Mouse (Mus musculus) spleen, adult 12 weeks (tissue): ENCODE data around the gene Galk1.

Source experiments
- DNase-seq: peaks from one replicate; pipeline ENCODE4 v3.0.0; 2022; ENCODE audit warnings: low spot score

Galk1 gene

DNA sequence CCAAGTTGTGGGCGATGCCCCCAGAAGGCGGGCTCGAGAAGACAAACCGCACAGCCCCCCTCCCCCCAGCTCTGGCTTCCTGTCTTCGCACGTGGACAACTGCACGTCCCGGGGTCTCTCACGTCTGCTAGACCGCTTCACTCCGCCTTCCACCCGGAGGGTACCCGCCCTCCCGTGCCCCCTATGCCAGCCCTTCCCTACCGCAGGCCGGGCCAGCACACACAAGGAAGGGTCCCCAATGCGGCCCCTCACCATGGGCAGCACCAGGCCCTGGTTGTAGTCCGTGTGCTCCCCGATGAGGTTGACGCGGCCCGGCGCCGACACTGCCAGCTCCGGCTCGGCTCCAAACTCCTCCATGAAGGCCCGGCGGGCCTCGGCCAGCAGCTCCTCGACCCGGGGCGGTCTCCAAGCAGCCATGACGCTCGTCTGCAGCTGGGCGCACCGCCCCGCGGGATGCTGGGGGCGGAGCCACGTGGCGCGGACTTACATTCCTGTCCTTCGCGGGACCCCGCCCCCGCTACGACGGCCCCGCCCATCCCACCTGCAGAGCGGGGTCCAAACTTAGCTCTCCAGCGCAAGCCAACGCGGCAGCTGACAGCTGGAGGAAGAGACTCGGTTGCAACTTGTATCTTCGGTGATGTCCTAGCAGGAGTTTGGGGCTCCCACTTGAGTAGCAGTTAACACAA, at the start of gene Galk1:
Gene Galk1 (minus strand): TSS at position 458 of the 686 bp plus-strand sequence.
- DNase-seq, result peak; percentile 65

DNA sequence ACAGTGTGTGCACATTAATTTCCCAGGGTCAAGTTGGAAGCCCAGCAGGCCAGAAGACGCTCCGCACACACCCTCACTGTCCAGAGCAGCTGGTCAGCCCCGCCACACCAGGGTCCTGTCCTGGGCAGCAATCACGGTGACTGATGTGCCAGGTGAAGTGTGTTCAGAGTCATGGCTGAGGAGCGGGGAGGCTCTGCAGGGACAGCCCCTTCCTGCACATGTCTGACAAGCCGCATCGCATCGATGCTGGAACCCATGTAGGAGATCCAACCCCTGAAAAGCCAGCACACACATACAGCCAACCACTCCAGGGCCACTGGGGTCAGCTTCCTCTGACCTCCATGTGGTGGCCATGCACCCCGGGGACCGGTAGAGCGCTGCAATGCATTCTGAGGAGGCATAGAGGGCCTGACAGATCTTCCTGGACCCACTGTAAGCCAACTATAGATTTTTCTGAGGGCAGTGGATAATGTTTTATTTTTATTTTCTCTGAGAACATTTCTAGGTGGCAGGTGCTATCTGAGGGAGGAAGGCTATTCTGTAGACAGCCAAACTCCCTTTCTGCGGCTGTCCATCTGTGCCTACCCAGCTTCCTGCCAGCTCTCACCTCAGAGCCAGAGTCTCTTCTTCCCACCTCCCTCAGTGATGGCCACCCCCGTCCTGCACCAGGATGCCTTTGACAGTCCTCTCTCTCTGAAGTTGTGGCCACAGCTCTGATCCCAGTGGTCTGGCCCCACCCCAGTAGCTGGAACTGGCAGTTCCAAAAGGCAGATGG, 49.3 kb upstream of the Galk1 start:
- no peak for DNase-seq

DNA sequence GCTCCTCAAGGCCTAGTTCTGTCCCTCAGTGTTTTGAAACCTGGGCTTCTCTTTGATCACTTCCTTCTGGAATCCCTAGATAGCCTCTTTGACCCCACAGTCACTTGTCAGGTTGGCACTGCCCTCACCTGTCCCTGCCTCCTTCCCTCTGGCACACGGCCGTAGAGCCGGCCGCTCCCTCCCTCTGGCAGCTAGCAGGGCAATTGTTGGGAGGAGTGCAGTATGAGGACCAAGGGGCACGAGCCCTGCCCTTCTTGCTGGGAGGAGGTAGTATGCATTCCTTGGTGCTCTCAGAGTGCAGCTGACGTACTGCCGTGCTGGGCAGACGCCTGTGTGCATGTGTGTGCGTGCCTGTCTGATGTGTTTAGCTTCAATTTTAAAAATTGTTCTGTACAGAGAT, 48.1 kb upstream of the Galk1 start:
- no peak for DNase-seq

DNA sequence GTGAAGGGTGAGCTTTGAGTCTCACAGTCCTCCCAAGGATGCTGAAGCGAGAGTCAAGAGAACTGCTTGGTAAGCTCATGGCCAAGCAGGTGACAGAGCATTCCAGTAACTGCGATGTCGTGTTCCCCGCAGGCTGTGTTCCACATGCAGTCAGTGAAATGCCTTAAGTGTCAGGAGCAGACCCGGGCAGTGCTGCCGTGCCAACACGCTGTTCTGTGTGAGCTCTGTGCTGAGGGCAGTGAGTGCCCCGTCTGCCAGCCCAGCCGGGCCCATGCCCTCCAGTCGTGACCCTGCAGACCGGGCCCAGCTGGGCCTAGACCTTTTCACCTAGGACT, 47.1 kb upstream of the Galk1 start:
- no peak for DNase-seq

DNA sequence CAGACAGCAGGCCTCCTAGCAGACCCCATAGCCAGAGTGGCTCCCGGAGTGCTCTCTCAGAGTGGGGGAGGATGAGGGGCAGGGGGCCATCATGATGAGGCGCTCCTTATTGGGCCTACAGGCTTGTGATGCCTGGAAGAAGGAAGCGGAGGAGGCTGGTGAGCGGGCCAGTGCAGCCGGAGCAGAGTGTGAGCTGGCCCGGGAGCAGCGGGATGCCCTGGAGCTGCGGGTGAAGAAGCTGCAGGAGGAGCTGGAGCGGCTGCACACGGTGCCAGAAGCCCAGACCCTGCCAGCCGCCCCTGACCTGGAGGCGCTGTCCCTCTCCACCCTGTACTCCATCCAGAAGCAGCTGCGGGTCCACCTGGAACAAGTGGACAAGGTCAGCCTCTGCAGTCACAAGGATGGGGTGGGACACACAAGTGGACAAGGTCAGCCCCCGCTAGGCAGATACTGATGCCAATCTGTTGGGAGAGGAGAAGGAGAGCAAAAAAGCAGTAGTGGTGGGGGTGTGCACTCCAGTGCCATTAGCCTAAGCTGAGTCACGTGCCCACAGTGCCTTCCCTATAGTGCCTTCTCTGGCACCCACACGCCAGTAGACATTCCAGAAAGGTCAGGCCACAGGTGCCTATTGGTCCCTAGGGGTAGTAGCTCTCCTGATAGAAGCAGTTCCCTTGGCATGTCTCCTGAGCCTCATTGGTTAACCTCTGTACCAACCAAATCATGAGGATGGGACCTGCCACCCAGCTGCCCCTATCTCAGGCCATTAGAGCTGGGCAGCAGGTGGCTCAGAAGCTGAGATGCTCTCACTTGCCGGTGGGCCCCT, 46.6 kb upstream of the Galk1 start:
- no peak for DNase-seq

DNA sequence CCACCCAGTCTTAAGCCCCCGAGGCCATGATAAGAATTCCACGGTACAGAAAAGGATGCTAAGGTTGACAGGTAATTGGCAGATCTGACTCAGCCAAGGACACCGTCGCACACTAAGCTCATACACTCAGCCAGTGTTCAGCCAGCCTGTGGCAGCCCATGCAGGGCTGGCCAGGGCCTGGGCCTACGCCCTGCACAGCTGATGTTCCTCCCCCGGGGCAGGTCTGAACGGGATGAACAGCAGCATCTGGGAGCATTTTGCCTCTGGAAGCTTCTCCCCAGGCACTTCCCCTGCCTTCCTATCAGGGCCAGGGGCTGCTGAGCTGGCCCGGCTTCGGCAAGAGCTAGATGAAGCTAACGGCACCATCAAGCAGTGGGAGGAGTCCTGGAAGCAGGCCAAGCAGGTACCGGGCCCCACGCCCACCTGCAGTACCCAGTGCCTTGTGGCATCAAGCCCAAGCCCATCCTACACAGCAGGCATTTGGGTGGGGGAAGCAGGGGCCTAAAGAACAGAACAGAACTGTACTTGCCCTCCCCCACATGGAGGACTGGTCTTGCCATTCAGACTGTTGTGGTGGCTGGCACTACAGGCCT, 45.6 kb upstream of the Galk1 start:
- DNase-seq, result no peak

DNA sequence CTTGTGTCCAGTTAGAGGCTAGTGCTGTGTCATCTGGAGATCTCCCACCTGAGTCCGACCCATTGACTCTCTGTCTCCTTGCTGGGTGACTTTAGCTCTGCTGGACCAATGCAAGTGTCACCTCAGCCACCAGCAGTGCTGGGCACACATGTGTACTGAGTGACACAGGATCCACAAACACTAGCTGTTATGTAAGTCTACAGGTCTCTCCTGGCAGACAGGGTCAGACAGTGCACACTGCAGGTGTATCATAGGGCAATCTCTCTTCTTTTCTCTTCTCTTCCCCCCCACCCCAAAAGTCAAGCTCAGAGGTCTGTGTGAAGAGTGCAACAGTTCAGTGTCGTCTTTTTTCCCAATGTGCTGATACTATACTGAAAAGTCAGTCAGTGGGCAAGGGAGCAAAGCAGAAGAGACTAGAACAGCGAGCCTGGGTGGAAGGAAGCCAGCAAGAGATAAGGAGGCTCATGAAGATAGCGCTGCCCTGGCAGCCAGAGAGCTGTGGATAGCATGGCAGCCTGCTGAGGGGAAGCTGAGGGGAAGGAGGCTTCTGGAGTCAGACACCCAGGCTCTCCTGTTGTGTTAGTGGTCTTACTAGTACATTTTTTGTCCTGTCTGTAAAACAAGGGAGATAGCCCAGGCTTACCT, 44.8 kb upstream of the Galk1 start:
- DNase-seq, result no peak

DNA sequence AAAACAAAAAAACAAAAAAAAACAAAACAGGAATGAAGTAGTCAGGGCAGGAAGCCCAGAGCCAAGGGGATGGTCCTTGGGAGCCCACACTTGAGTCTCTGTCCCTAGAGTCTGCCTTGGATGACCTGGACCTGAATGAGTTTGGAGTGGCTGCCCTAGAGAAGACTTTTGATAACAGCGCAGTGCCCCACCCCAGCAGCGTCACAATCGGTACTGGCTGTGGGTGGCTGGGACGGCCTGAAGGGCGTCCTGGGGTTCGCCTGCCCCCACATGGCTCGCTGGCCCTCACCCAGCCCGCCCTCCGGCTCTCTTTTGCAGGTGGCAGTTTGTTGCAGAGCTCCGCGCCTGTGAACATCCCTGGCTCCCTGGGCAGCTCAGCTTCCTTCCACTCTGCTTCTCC, 43.4 kb upstream of the Galk1 start:
- no peak for DNase-seq

DNA sequence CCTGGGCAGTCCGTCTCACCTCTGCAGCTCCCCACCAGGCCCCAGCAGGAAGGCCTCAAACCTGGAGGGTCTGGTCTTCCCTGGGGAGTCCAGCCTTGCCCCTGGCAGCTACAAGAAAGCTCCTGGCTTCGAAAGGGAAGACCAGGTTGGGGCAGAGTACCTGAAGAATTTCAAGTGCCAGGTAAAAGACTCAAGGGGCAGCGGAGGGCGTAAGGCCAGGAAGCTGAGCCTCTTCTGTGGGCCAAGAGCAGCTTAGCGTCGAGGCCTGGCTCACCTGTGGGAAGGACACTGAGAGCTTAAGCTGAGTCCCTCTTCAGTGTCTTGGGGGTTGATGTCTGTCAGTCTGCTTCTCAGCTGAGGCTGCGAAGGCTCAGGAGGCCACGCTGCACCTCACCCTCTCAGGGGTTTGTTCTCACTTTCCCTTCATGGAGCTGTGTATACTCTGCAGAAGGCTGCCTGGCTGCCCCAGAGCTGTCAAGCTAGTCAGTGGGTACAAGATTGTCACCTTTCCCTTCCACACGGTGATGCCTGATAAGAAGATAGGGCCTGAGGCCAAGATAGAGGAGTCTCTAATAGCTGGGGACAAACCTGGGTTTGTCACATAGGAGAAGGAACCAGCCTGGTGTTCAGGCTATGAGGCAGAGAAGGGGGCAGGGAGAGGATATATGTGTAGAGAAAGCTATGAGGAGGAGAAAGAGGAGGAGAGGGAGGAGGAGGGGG, 41.2 kb upstream of the Galk1 start:
- DNase-seq, result no peak

DNA sequence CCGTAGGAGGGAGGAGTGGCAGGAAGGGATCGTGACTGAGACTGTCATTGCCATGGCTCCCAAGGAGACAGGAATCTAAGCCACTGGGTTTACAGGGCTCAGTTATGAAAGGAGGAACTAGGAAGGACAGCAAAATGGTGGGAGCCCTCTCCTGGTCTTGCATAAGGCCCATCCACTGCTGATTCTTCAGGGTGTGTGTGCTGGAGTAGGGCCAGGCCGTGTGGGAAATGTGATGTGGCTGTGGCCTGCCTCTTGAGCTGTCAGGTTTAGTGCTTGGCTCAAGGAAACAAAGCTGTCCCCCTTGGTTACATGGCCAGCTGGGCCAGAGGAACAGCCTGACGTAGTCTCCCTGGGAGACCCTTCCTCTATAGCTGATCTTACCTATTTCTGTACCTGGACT, 37.7 kb upstream of the Galk1 start:
- no peak for DNase-seq

DNA sequence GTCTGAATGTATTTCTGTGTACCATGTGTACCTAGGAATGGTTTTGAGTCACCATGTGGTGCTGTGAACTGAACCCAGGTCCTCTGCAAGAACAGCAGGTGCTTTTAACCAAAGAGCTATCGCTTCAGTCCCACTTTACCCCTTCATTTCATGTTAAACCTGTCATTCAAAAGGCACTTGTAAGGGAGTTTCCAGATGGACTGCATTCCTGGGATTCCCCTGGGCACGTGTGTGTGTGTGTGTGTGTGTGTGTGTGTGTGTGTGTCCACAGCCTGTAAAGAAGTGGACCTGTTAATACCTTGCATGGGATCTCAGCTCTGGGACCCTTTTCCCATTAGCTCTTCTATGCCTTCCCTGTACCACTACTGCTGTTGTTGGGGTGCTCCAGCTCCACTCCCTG, 37.1 kb upstream of the Galk1 start:
- DNase-seq, result no peak

DNA sequence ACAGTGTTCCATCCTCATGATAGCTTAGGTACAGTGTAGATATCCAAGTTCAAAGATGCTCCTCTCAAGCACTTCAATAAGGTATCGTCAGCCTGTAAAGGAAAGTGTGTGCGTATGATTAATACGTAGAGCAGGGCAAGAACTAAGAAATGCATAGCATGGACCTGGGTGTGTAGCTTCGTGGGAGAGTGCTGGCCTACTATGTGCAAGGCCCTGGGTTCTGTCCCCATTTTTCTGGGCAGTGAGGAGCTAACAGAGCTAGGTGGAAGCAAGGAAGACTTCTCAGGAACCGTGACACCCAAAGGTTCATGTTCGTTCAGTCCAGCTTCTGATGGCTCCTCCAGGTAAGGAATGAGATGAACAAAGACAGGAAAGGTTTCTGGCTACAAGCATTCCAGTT, 32.7 kb upstream of the Galk1 start:
- no peak for DNase-seq

DNA sequence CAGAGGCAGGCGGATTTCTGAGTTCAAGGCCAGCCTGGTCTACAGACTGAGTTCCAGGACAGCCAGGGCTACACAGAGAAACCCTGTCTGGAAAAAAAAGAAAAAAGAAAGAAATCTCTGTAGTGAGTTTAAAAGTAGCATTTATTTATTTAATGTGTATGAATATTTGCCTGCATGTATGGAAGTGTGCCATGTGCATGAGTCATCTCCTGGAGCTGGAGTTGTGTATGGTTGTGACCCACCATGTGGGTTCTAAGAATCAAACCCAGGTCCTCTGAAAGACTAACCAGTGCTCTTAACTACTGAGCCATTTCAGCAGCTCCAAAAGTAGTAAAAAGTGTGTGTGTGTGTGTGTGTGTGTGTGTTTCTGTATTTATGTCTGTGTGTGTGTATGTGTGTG, 30.8 kb upstream of the Galk1 start:
- no peak for DNase-seq

DNA sequence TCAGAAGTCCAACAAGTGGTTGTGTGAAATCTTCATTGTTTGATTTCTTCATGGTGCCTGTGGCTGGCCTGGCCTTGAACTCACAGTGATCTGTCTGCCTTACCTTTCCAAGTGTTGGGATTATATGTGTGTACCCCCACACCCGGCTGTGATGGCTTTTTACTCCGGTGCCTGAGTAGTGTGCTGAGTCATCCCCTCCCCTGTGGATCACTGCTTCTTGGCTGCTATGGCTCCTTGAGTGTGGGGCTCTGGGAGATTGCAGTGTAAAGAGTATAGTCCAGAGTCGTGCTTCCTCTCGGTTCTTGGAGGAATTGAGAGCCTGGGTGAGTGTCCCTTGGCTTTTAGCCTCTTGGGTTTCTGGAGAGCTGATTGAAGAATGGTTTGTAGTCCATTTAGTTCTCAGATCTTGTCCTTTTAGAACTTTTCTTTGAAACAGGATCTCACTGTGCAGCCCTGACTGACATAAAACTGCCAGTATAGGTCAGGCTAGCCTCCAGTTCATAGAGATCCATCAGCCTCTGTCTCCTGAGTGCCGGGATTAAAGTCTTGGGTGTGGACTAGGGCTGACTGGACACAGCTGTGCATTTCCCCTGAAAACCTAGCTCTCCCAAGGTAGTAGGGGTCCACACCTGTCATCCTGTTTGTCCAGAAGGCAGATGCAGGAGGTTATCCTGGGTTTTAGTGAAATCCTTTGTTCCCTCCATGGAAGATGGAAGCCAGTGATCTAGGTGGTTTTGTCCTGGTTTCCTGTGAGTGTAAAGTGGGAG, 30.0 kb upstream of the Galk1 start:
- DNase-seq, result no peak

DNA sequence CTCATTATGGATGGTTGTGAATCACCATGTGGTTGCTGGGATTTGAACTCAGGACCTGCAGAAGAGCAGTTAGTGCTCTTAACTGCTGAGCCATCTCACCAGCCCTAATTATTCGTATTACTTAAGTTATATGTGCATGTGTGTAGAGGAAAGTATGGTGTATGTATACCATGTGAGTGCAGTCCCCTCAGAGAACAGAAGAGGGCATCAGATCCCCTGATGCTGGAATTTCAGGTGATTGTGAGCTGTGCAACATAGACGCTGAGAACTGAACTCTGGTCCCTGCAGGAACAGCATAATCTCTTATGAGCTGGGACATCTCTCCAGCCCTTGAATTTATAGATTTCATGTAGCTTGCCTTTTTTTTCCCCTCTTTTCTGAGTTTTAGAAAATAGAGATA, 29.3 kb upstream of the Galk1 start:
- DNase-seq, result no peak

DNA sequence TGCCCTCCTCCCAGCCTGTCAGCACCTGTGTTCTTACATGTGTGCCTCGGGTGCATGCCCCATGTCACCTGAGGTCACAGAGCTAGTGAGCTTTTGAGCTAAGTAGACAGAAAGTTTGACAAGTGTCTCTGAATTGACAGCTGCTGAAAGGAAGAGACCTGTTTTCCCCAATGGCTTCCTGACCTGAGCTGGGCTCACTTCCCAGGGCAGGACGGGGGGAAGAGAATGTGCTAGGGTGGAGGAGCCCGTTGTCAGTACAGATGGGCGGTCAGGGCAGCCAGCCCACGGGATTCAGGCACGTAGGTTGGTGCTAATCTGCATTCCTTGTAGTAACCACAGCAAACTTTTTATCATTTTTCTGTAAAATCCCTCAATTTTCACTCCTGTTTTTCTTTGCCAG, 28.1 kb upstream of the Galk1 start:
- DNase-seq, result no peak

DNA sequence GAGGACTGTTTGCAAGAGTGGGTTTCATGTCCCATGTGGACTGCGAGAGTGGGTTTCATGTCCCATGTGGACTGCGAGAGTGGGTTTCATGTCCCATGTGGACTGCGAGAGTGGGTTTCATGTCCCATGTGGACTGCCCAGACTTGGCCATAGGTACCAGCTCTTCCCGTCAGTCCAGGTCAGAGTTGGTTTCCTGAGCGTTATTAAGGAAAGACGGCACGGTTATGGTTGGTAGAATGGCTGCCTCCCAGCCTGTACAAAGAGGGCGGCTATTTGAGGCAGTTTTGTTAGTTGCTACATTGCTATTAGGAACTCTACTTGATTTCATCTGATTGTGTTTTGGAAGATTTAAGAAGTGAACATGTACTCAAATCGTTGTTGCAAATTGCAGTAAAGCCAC, 25.3 kb upstream of the Galk1 start:
- no peak for DNase-seq

DNA sequence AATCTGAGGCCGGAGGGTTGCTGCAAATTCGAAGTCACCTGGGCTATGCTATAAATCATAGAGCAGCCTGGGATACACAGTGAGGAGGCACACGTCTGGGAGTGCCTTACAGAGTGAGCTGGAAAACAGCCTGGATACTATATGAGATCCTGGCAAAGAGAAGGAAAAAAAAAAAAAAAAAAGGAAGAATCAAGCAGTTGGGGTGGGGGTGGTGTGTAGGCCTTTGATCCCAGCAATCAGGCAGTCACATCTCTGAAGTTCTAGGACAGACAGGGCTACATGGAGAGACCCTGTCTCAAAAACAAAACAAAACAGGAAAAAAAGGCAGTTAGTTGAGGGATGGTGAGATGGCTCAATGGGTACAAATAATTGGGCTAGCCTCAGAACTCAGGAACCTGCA, 24.2 kb upstream of the Galk1 start:
- no peak for DNase-seq

DNA sequence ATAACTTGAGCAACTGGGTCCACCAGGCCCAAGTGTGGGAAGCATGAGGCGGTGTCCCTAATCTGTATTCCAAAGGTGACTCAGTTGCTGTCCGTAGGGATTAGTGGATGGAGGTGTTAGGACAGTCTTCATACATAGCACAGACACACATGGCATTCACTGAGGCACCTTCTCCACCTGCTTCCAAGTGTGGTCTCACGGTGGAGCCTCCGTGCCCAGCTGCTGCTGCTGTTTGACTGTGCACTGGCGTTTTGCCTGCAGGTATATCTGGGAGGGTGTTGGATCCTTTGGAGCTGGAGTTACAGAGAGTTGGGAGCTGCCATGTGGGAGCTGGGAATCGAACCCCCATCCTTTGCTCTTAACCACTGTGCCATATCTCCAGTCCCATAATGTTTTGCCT, 22.1 kb upstream of the Galk1 start:
- no peak for DNase-seq

DNA sequence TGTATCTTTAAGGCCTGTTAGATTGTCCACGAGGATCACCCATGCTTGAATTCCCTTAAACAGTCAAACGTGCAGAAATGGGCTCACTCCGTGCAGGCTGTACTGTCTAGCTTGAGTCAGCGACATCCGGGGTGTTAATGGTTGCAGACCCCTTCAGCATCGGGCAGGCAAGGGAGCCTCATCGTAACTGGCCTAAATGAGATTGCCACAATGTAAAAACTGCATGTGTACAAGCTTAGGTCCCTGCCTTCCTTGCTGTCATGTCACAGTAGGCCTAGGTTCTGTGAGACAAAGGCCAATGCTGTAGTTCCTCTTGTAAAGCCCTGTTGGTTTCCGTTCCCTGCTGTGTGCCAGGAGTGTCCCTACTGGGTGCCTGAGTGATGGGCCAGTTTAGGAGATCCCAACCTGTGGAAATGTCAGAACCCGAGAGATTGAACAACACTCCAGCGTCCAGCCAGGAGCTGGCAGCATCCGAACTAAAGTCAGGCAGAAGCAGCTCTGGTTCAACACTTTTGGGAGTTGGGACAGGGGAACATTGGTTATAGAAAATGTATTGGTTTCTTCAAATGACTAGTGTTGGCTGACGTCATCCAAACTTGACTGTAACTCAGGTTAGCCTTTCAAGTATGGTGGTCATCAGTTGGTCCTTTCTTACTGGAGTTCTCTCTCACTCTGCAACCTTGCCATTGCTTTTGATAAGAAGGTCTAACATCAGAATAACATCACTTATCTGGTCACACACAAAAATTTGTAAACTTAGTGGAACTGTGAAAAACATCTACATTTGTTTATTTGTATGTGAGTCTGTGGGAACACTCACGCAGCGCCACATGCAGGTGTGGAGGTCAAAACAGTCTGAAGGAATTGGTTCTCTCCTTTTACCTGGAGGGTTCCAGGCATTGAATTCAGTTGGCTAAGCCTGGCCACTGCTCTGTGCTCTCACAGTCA, 18.7 kb upstream of the Galk1 start:
- peak; percentile 60 for DNase-seq
